Mouse (Mus musculus) erythroblast, embryonic 14.5 days (primary cell): ENCODE measurements around the gene 5430419D17Rik. TPM values are rescaled to one million over a fixed set of nuclear protein-coding genes. Genes with fewer than 3 reads are reported as not detected.

Experiments
- H3K27me3 ChIP-seq: 2 replicates; pipeline ENCODE4 v1.6.1; 2012; ENCODE audit warnings: inconsistent platforms; ENCODE audit not compliant: control insufficient read depth
- H3K36me3 ChIP-seq: 2 replicates; pipeline ENCODE4 v1.6.1; 2012; ENCODE audit warnings: mild to moderate bottlenecking, inconsistent platforms; ENCODE audit not compliant: control insufficient read depth
- H3K4me1 ChIP-seq: 2 replicates; pipeline ENCODE4 v1.6.1; 2012; ENCODE audit warnings: inconsistent platforms; ENCODE audit not compliant: control insufficient read depth
- H3K4me3 ChIP-seq: replicated peaks from 2 replicates; pipeline ENCODE3; 2012; ENCODE audit warnings: moderate library complexity, mild to moderate bottlenecking, inconsistent platforms
- H3K9me3 ChIP-seq: 2 replicates; pipeline ENCODE4 v1.6.1; 2012; ENCODE audit warnings: low read length, inconsistent platforms, mixed read lengths; ENCODE audit not compliant: control insufficient read depth
- GATA1 ChIP-seq: IDR thresholded peaks from 2 replicates; pipeline ENCODE4 v1.6.1; 2012; ENCODE audit warnings: low read length, inconsistent platforms, mixed read lengths
- TAL1 ChIP-seq: IDR thresholded peaks from 3 replicates; pipeline ENCODE4 v1.6.1; 2012; ENCODE audit warnings: low read length, inconsistent platforms, mixed read lengths
- polyA plus RNA-seq: library from polyadenylated mRNA; stranded (reverse); fragments of >175 nt; gene quantifications from 2 replicates; pipeline ENCODE4 v1.2.3, GENCODE M21; 2012

Gene 5430419D17Rik
- polyA plus RNA-seq, 1 experiment = not detected

DNA sequence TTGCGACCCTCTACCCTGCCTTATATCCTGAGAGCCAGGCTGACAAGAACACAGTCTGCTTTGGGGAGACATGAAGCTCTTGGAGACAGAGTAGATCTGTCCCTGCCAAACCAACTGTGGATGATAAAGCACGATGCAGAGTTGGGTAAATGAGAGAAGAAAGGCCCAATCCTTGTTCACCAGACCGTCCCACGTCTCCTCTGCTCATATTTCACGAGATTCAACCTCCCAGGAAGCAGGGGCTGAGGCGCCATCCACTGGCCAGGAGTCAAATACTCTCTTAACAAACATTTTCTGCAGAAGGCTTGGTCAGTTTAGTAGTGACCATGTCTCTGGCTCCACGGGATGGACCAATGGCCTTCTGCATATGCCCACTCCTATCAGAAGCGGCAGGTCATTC lies 10.1 kb downstream of the 5430419D17Rik start:
- Histone ChIP-seq H3K27me3 (no peaks in the 10 kb centered on the region), H3K4me3 (no peak overlapping the region), H3K4me1 (no peaks in the 10 kb centered on the region), H3K36me3 (no peaks in the 10 kb centered on the region), H3K9me3 (no peaks in the 10 kb centered on the region)
- TF ChIP-seq GATA1 (no peak), TAL1 (no peak)

GRCm38 (mm10) chr7:131187047-131187446 lies 12.8 kb downstream of the 5430419D17Rik start:
- Histone ChIP-seq H3K27me3 (no peaks in the 10 kb centered on the region), H3K9me3 (no peaks in the 10 kb centered on the region), H3K4me3 (no peak overlapping the region), H3K36me3 (no peaks in the 10 kb centered on the region), H3K4me1 (no peaks in the 10 kb centered on the region)
- TF ChIP-seq TAL1 = no peak
- TF ChIP-seq GATA1 = no peak

DNA sequence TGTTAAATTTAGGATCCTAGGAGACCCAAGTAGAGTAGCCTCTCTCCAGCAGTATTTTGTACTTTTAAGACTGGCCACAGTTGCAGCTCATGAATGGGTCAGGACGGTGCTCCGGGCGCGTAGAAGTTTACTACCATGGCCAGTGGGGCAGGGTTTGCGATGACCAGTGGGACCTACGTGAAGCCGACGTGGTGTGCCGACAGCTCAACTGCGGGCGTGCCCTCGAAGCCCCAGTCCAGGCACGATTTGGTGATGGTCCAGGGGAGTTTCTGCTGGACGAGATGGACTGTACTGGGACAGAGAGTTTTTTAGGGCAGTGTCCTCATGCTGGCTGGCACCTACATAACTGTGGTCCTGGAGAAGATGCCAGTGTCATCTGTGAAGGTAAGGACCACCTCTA lies 13.8 kb downstream of the 5430419D17Rik start:
- no peaks in the 10 kb centered on the region for H3K4me1 ChIP-seq
- no peak for TF ChIP-seq TAL1
- TF ChIP-seq GATA1 = no peak
- H3K27me3 ChIP-seq = no peaks in the 10 kb centered on the region
- no peak overlapping the region for H3K4me3 ChIP-seq
- H3K9me3 ChIP-seq = no peaks in the 10 kb centered on the region
- H3K36me3 ChIP-seq = no peaks in the 10 kb centered on the region

DNA sequence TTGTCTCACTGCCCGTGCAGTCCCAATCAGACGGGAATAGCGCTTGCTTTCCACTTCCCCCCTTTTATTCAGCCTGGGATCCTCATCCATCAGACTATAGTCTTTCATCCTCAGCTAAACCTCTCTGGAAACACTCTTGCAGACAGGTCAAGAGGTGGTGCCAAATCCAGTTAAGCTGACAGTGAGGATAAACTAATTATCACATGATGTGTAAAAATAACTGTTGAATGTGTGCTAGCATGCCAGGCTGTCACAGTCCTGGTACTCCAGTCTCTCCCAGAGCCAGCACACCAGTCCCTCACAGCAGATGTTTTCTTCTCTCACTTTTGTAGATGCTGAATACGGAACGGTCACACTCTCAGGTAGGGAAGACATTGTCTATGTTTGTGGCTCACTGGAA lies 48.9 kb downstream of the 5430419D17Rik start:
- no peaks in the 10 kb centered on the region for H3K36me3 ChIP-seq
- H3K9me3 ChIP-seq = no peaks in the 10 kb centered on the region
- H3K27me3 ChIP-seq = no peaks in the 10 kb centered on the region
- no peaks in the 10 kb centered on the region for H3K4me1 ChIP-seq
- TF ChIP-seq TAL1 = no peak
- TF ChIP-seq GATA1 = no peak
- no peak overlapping the region for H3K4me3 ChIP-seq

GRCm38 (mm10) chr7:131236091-131236490 lies 61.9 kb downstream of the 5430419D17Rik start:
- H3K36me3 ChIP-seq = no peaks in the 10 kb centered on the region
- no peaks in the 10 kb centered on the region for H3K27me3 ChIP-seq
- H3K4me3 ChIP-seq = no peak overlapping the region
- TF ChIP-seq GATA1 (no peak), TAL1 (no peak)
- no peaks in the 10 kb centered on the region for H3K4me1 ChIP-seq
- no peaks in the 10 kb centered on the region for H3K9me3 ChIP-seq

GRCm38 (mm10) chr7:131244993-131245392 lies 70.8 kb downstream of the 5430419D17Rik start:
- Histone ChIP-seq H3K4me1 (no peaks in the 10 kb centered on the region), H3K4me3 (no peak overlapping the region), H3K27me3 (no peaks in the 10 kb centered on the region), H3K36me3 (no peaks in the 10 kb centered on the region), H3K9me3 (no peaks in the 10 kb centered on the region)
- no peak for TF ChIP-seq TAL1
- no peak for TF ChIP-seq GATA1

DNA sequence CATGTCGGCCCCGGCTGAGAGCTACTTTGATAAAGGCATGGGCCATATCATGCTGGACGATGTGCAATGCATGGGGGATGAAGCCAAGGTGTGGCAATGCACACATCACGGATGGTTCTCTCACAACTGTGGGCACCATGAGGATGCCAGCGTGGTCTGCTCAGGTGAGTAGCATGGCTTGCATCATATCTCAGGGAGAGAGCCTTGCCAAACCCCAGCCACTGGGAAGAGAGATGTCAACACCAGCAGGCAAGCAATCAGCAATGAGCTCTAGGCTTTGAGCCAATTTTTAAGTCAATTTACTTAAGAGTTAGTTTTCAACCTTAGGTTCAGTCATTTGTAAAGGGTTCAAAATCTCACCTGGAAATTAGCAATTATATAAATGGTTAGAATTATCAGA lies 82.6 kb downstream of the 5430419D17Rik start:
- H3K27me3 ChIP-seq = no peaks in the 10 kb centered on the region

DNA sequence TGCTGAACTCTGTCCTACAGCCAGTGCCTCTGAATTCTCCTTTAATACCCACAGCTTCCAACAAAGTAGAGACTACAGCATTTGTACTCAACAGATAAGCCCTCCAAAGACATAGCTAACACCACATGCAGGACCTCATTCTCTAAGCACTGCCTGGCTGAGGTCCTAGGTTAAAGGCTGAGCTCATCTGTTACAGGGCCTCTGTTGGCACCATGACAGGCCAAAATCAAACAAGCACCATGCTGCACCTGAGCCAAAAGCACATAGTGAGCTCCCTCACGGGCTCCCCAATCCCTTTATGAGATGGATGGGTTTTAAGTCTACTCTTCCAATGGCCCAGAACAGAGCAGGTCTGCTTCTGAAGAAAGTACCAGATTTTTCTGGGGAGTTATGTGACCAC lies 83.1 kb downstream of the 5430419D17Rik start:
- no peaks in the 10 kb centered on the region for H3K4me1 ChIP-seq
- TF ChIP-seq TAL1 = no peak
- no peak for TF ChIP-seq GATA1
- no peaks in the 10 kb centered on the region for H3K9me3 ChIP-seq
- no peaks in the 10 kb centered on the region for H3K27me3 ChIP-seq
- no peaks in the 10 kb centered on the region for H3K36me3 ChIP-seq
- no peak overlapping the region for H3K4me3 ChIP-seq

More for the DNA sequence above, 82.6 kb downstream of the 5430419D17Rik start:
- H3K4me3 ChIP-seq = no peak overlapping the region
- no peaks in the 10 kb centered on the region for H3K9me3 ChIP-seq
- no peak for TF ChIP-seq GATA1
- TF ChIP-seq TAL1 = no peak
- H3K36me3 ChIP-seq = no peaks in the 10 kb centered on the region
- no peaks in the 10 kb centered on the region for H3K4me1 ChIP-seq

GRCm38 (mm10) chr7:131260946-131261345 lies 86.7 kb downstream of the 5430419D17Rik start:
- Histone ChIP-seq H3K36me3 (no peaks in the 10 kb centered on the region), H3K27me3 (no peaks in the 10 kb centered on the region), H3K4me1 (no peaks in the 10 kb centered on the region), H3K4me3 (no peak overlapping the region), H3K9me3 (no peaks in the 10 kb centered on the region; the same call in 1 of the 2 replicates)
- TF ChIP-seq TAL1 (no peak), GATA1 (no peak)

GRCm38 (mm10) chr7:131264251-131264650 lies 90.0 kb downstream of the 5430419D17Rik start:
- Histone ChIP-seq H3K9me3 (no peaks in the 10 kb centered on the region; the same call in 1 of the 2 replicates), H3K27me3 (no peaks in the 10 kb centered on the region), H3K4me3 (no peak overlapping the region), H3K4me1 (no peaks in the 10 kb centered on the region), H3K36me3 (no peaks in the 10 kb centered on the region)
- no peak for TF ChIP-seq TAL1
- TF ChIP-seq GATA1 = no peak
